Mouse (Mus musculus): ENCODE measurements at regions not wholly inside any gene's neighbourhood (a gene's known extent, or its start where the extent isn't known, plus 50 kb on each side); places are given as distances from the start of the nearest gene placed in this dataset.

DNA sequence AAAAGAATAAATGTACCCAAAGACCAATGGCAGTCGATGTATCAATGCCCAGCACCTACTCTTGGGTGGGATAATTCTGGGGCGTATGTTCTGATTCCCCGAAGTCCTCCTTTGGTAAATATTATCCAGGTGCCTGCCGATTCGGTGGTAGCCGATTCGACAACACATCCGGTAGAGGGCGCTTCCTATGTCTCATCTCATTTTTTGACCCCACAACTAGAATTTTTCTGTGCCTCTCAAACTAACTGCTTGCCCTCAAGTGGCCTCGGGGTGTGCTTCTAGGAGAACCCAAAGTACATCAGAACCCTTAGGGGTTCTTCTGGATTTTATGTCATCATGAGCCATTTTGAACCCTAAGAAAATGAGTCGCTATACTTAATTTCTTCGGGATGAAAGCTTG lies 72.3 kb upstream of the Arid5b start:
- TF ChIP-seq CEBPB (IDR thresholded peaks at IDR 0.05; ENCODE audit: low read depth): no peak
- no peak for TF ChIP-seq CTCF (IDR thresholded peaks at IDR 0.05; ENCODE audit: control insufficient read depth, insufficient read depth, insufficient read length)
- TF ChIP-seq MYOG (IDR thresholded peaks at IDR 0.05; ENCODE audit: control insufficient read depth, extremely low read depth, insufficient read length): no peak
- TF ChIP-seq MAX (IDR thresholded peaks at IDR 0.05): no peak
- TF ChIP-seq USF1 (IDR thresholded peaks at IDR 0.05; ENCODE audit: low read depth): no peak

Data from C2C12 (cell line).